Mouse (Mus musculus): ENCODE results near the gene Rps12.

DNA sequence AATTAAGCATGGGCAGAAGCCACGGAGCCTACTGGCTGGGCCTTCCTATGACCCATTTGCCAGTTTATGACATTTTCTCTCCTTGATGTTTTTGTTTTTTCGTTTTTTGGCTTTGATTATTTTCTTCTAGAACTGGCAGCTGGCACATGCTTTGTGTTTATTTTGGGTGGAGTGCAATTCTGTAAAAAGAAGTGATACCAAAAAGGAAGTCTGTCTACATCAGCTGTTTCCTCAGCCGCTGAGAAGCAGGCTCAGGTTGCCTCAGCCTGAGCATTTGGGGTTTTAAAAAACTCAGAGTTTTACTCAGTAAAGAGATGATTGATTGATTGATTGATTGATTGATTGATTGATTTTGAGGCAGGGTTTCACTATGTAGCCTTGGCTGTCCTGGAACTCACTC, 15.8 kb upstream of the Rps12 start:
- TF ChIP-seq MAX (IDR thresholded peaks at IDR 0.05; ENCODE audit: low read depth) (no peak), POLR2A (IDR thresholded peaks at IDR 0.05; ENCODE audit: insufficient read length, low read depth) (no peak), MYOD1 (IDR thresholded peaks at IDR 0.05; ENCODE audit: control insufficient read depth in 1 of 3, insufficient read length in 2 of 3, low read depth in 2 of 3) (no peak), E2F4 (IDR thresholded peaks at IDR 0.05; ENCODE audit: insufficient read depth) (no peak), TCF12 (IDR thresholded peaks at IDR 0.05; ENCODE audit: insufficient read depth, poor library complexity, severe bottlenecking) (no peak), TCF3 (IDR thresholded peaks at IDR 0.05; ENCODE audit: insufficient read length, low read depth) (no peak)

Data from myocyte (in vitro differentiated cells).